Mouse (Mus musculus) midbrain, embryonic 11.5 days (tissue): ENCODE measurements around the gene Ppil3. TPM values are rescaled to one million over a fixed set of nuclear protein-coding genes. Genes with fewer than 3 reads are reported as not detected.

Source experiments
- ATAC-seq: fragments of 200-750 bp; cut with Nextera tagmentation; 2 replicates; pipeline ENCODE4 v1.8.0; 2017; ENCODE audit warnings: moderate TSS enrichment, moderate library complexity; ENCODE audit not compliant: low FRiP score
- DNase-seq: peaks from one replicate; pipeline ENCODE4 v3.0.0; 2015; ENCODE audit warnings: low spot score; ENCODE audit errors: missing footprints
- H3K27ac ChIP-seq: fragments of 300-500 bp; sonication (generic); 2 replicates; pipeline ENCODE4 v1.5.1; 2014; ENCODE audit warnings: low read depth, low read length
- H3K27me3 ChIP-seq: fragments of 300-500 bp; sonication (generic); 2 replicates; pipeline ENCODE4 v1.6.1; 2014; ENCODE audit warnings: mild to moderate bottlenecking, low read length, moderate library complexity, mixed read lengths; ENCODE audit not compliant: control insufficient read depth, insufficient read depth
- H3K36me3 ChIP-seq: fragments of 300-500 bp; sonication (generic); 2 replicates; pipeline ENCODE4 v1.6.1; 2014; ENCODE audit warnings: mild to moderate bottlenecking, low read length, moderate library complexity, mixed read lengths; ENCODE audit not compliant: control insufficient read depth, insufficient read depth
- H3K4me1 ChIP-seq: fragments of 300-500 bp; sonication (generic); 2 replicates; pipeline ENCODE4 v1.6.1; 2014; ENCODE audit warnings: low read length; ENCODE audit not compliant: control insufficient read depth, insufficient read depth
- H3K4me2 ChIP-seq: fragments of 300-500 bp; sonication (generic); 2 replicates; pipeline ENCODE4 v1.6.1; 2014; ENCODE audit warnings: mild to moderate bottlenecking, moderate library complexity
- H3K4me3 ChIP-seq: fragments of 300-500 bp; sonication (generic); 2 replicates; pipeline ENCODE4 v1.5.1; 2014; ENCODE audit warnings: low read depth, low read length
- H3K9ac ChIP-seq: fragments of 300-500 bp; sonication (generic); 2 replicates; pipeline ENCODE4 v1.6.1; 2014; ENCODE audit warnings: low read length
- H3K9me3 ChIP-seq: fragments of 300-500 bp; sonication (generic); 2 replicates; pipeline ENCODE4 v1.6.1; 2016; ENCODE audit warnings: low read length; ENCODE audit not compliant: control insufficient read depth
- WGBS: fragments of 180-500 bp; shearing (Covaris S2); extraction: QIAGEN DNeasy Blood & Tissue Kit; methylation state at CpG from one replicate; pipeline ENCODE4 v1.1.7; 2014; 5-methylcytosine and 5-hydroxymethylcytosine counted together
- polyA plus RNA-seq: library from polyadenylated mRNA; unstranded; fragments of >200 nt; fragmentation: Nextera tagmentation; extraction: Ambion mirVana; gene quantifications from 2 replicates; pipeline ENCODE4 v1.2.1, GENCODE M21; 2014

Ppil3 gene
- polyA plus RNA-seq, 1 experiment from 2014 or later: 61.9 TPM

GRCm38 (mm10) chr1:58454316-58454715 lies 9.0 kb upstream of the Ppil3 start:
- no peaks in the 10 kb centered on the region for H3K9me3 ChIP-seq
- H3K4me1 ChIP-seq: no peaks in the 10 kb centered on the region
- WGBS: 90% methylated on average over 6 of the region's 6 CpGs
- DNase-seq (peak; percentile 23), ATAC-seq (no peak)
- H3K9ac ChIP-seq: no peak overlapping the region
- H3K4me2 ChIP-seq: no peak overlapping the region
- H3K4me3 ChIP-seq: no peak overlapping the region
- peaks cover 36% of the 10 kb centered on the region for H3K36me3 ChIP-seq
- H3K27me3 ChIP-seq: no peaks in the 10 kb centered on the region
- no peak overlapping the region for H3K27ac ChIP-seq

- Histone ChIP-seq H3K27ac (no peak overlapping the region), H3K27me3 (no peaks in the 10 kb centered on the region), H3K9ac (no peak overlapping the region), H3K4me1 (peaks cover 11% of the 10 kb centered on the region), H3K9me3 (no peaks in the 10 kb centered on the region), H3K4me2 (no peak overlapping the region), H3K36me3 (peaks cover 15% of the 10 kb centered on the region), H3K4me3 (no peak overlapping the region)
- WGBS: 85% methylated on average over 7 of the region's 7 CpGs
- ATAC-seq (no peak), DNase-seq (no peak)
Observed at GRCm38 (mm10) chr1:58448396-58448795, 3.1 kb upstream of the Ppil3 start.

- H3K27me3 ChIP-seq: no peaks in the 10 kb centered on the region
- H3K4me1 ChIP-seq: peaks cover 11% of the 10 kb centered on the region
- DNase-seq (no peak), ATAC-seq (no peak)
- no peak overlapping the region for H3K4me3 ChIP-seq
- no peak overlapping the region for H3K9ac ChIP-seq
- H3K36me3 ChIP-seq: peaks cover 12% of the 10 kb centered on the region
- no peak overlapping the region for H3K27ac ChIP-seq
- WGBS: 96% methylated on average over 7 of the region's 7 CpGs
- H3K4me2 ChIP-seq: no peak overlapping the region
- no peaks in the 10 kb centered on the region for H3K9me3 ChIP-seq
Observed at GRCm38 (mm10) chr1:58447766-58448165, 2.5 kb upstream of the Ppil3 start.

GRCm38 (mm10) chr1:58445861-58446260 lies 575 bp upstream of the Ppil3 start:
- ATAC-seq (no peak), DNase-seq (no peak)
- peak overlapping the region; percentile 54 for H3K4me3 ChIP-seq
- H3K27ac ChIP-seq: peak overlapping the region; percentile 79
- WGBS: 16% methylated on average over 11 of the region's 11 CpGs
- H3K4me1 ChIP-seq: peaks cover 11% of the 10 kb centered on the region
- no peaks in the 10 kb centered on the region for H3K27me3 ChIP-seq
- peak overlapping the region; percentile 71 for H3K4me2 ChIP-seq
- H3K9me3 ChIP-seq: no peaks in the 10 kb centered on the region
- peak overlapping the region; percentile 83 for H3K9ac ChIP-seq
- H3K36me3 ChIP-seq: no peaks in the 10 kb centered on the region

- ATAC-seq (no peak), DNase-seq (no peak)
- peaks cover 11% of the 10 kb centered on the region for H3K4me1 ChIP-seq
- peak overlapping the region; percentile 79; the same call in 1 of the 2 replicates for H3K27ac ChIP-seq
- H3K36me3 ChIP-seq: no peaks in the 10 kb centered on the region; the same call in 1 of the 2 replicates
- H3K9me3 ChIP-seq: no peaks in the 10 kb centered on the region
- peak overlapping the region; percentile 83 for H3K9ac ChIP-seq
- H3K27me3 ChIP-seq: no peaks in the 10 kb centered on the region
- peak overlapping the region; percentile 54 for H3K4me3 ChIP-seq
- H3K4me2 ChIP-seq: peak overlapping the region; percentile 71
- 17% methylated on average over 10 of the region's 10 CpGs for WGBS
Observed at GRCm38 (mm10) chr1:58444691-58445090, 595 bp downstream of the Ppil3 start.

- H3K4me3 ChIP-seq: no peak overlapping the region
- H3K27me3 ChIP-seq: no peaks in the 10 kb centered on the region
- DNase-seq (no peak), ATAC-seq (peak; percentile 3; the same call in 1 of the 2 replicates)
- H3K4me2 ChIP-seq: no peak overlapping the region
- no peaks in the 10 kb centered on the region for H3K9me3 ChIP-seq
- WGBS: 83% methylated on average over 3 of the region's 3 CpGs
- H3K4me1 ChIP-seq: peaks cover 14% of the 10 kb centered on the region
- no peak overlapping the region for H3K9ac ChIP-seq
- peaks cover 10% of the 10 kb centered on the region; the same call in 1 of the 2 replicates for H3K36me3 ChIP-seq
- H3K27ac ChIP-seq: no peak overlapping the region
Observed at GRCm38 (mm10) chr1:58424551-58424950, 20.7 kb downstream of the Ppil3 start.

- Histone ChIP-seq H3K9ac (peak within 1 kb of the TSS; percentile 99), H3K4me1 (peaks cover 14% of the 10 kb centered on the region), H3K4me2 (peak within 1 kb of the TSS; percentile 77), H3K4me3 (peak within 1 kb of the TSS; percentile 77), H3K27me3 (no peaks in the 10 kb centered on the region), H3K27ac (peak within 1 kb of the TSS; percentile 96), H3K9me3 (no peaks in the 10 kb centered on the region), H3K36me3 (peaks cover 18% of the 10 kb centered on the region)
- ATAC-seq (peak; percentile 97), DNase-seq (peak; percentile 100)
- WGBS: under 1% methylated on average over 79 of the region's 79 CpGs
Observed at GRCm38 (mm10) chr1:58423371-58424248, 21.7 kb downstream of the Ppil3 start, which contains the start of gene Clk1. Clk1 (minus strand) TSS chr1:58424066.

GRCm38 (mm10) chr1:58422879-58423278 lies 22.4 kb downstream of the Ppil3 start:
- Histone ChIP-seq H3K4me2 (peak overlapping the region; percentile 77), H3K9ac (peak overlapping the region; percentile 99), H3K36me3 (peaks cover 25% of the 10 kb centered on the region), H3K4me1 (peaks cover 14% of the 10 kb centered on the region), H3K9me3 (no peaks in the 10 kb centered on the region), H3K27me3 (no peaks in the 10 kb centered on the region), H3K4me3 (peak overlapping the region; percentile 77), H3K27ac (no peak overlapping the region)
- WGBS: 14% methylated on average over 13 of the region's 13 CpGs
- DNase-seq: peak; percentile 89
- ATAC-seq: peak; percentile 33; the same call in 1 of the 2 replicates

GRCm38 (mm10) chr1:58420961-58421360 lies 24.3 kb downstream of the Ppil3 start:
- ATAC-seq: no peak
- peaks cover 37% of the 10 kb centered on the region for H3K36me3 ChIP-seq
- no peak overlapping the region for H3K4me2 ChIP-seq

More at GRCm38 (mm10) chr1:58420961-58421360, 24.3 kb downstream of the Ppil3 start:
- H3K27me3 ChIP-seq: no peaks in the 10 kb centered on the region
- no peaks in the 10 kb centered on the region for H3K9me3 ChIP-seq
- no peak overlapping the region for H3K9ac ChIP-seq
- WGBS: 86% methylated on average over 7 of the region's 7 CpGs
- H3K27ac ChIP-seq: no peak overlapping the region
- peaks cover 14% of the 10 kb centered on the region for H3K4me1 ChIP-seq
- no peak overlapping the region for H3K4me3 ChIP-seq
- DNase-seq: no peak
